Mouse (Mus musculus) bone marrow, adult 2 months (tissue): ENCODE measurements around the gene Pde4d.

ENCODE experiments used
- CTCF ChIP-seq: fragments of 200-500 bp; IDR thresholded peaks from 2 replicates; pipeline ENCODE4 v1.5.1; 2011; ENCODE audit warnings: low read length, control low read depth; ENCODE audit not compliant: control insufficient read depth, insufficient read depth
- POLR2A ChIP-seq: fragments of 200-500 bp; IDR thresholded peaks from 2 replicates; pipeline ENCODE4 v1.6.1; 2011; ENCODE audit warnings: low read depth, mild to moderate bottlenecking, control low read depth, low read length, borderline replicate concordance; ENCODE audit not compliant: control insufficient read depth

- TF ChIP-seq CTCF (no peak), POLR2A (no peak)
Observed at GRCm38 (mm10) chr13:109388626-109389220, 939.0 kb downstream of the Pde4d start.
